Mouse (Mus musculus): ENCODE results near the gene Gcm1. TPM values are rescaled to one million over a fixed set of nuclear protein-coding genes. Genes with fewer than 3 reads are reported as not detected.

Gcm1 gene
- polyA plus RNA-seq, 1 experiment from 2014 or later = 0.08 TPM

GRCm38 (mm10) chr9:78081835-78082234 is 30.1 kb downstream of the Gcm1 start:
- Histone ChIP-seq H3K4me1 (ENCODE audit: control insufficient read depth, insufficient read depth, low read length) (no peaks in the 10 kb centered on the region), H3K4me3 (ENCODE audit: low read depth, low read length) (no peak overlapping the region), H3K27me3 (replicated peaks; ENCODE audit: control insufficient read depth, insufficient read depth, low read length) (no peaks in the 10 kb centered on the region), H3K4me2 (ENCODE audit: low read depth, low read length) (no peak overlapping the region), H3K36me3 (ENCODE audit: control insufficient read depth, insufficient read depth, low read length) (peaks cover 48% of the 10 kb centered on the region), H3K27ac (replicated peaks; ENCODE audit: low read depth, low read length) (no peak overlapping the region), H3K9ac (ENCODE audit: low read depth, low read length) (no peak overlapping the region), H3K9me3 (ENCODE audit: control insufficient read depth, low read length) (no peaks in the 10 kb centered on the region)
- WGBS = 87% methylated on average over 7 of the region's 7 CpGs
- DNase-seq (ENCODE audit: low spot score) (no peak), ATAC-seq (ENCODE audit: low read depth) (no peak)

GRCm38 (mm10) chr9:78084341-78084740 is 32.6 kb downstream of the Gcm1 start:
- no peaks in the 10 kb centered on the region for H3K27me3 ChIP-seq (replicated peaks; ENCODE audit: control insufficient read depth, insufficient read depth, low read length)
- DNase-seq (ENCODE audit: low spot score) (no peak), ATAC-seq (ENCODE audit: low read depth) (no peak)
- H3K4me3 ChIP-seq (ENCODE audit: low read depth, low read length) = no peak overlapping the region
- no peak overlapping the region for H3K9ac ChIP-seq (ENCODE audit: low read depth, low read length)
- WGBS = 92% methylated on average over 4 of the region's 4 CpGs
- no peak overlapping the region for H3K27ac ChIP-seq (replicated peaks; ENCODE audit: low read depth, low read length)
- no peaks in the 10 kb centered on the region for H3K9me3 ChIP-seq (ENCODE audit: control insufficient read depth, low read length)
- peaks cover 62% of the 10 kb centered on the region for H3K36me3 ChIP-seq (ENCODE audit: control insufficient read depth, insufficient read depth, low read length)
- no peak overlapping the region for H3K4me2 ChIP-seq (ENCODE audit: low read depth, low read length)
- H3K4me1 ChIP-seq (ENCODE audit: control insufficient read depth, insufficient read depth, low read length) = no peaks in the 10 kb centered on the region

- DNase-seq (ENCODE audit: low spot score) (no peak), ATAC-seq (ENCODE audit: low read depth) (no peak)
- Histone ChIP-seq H3K36me3 (ENCODE audit: control insufficient read depth, insufficient read depth, low read length) (peaks cover 67% of the 10 kb centered on the region), H3K4me2 (ENCODE audit: low read depth, low read length) (no peak overlapping the region), H3K4me3 (ENCODE audit: low read depth, low read length) (no peak overlapping the region), H3K9ac (ENCODE audit: low read depth, low read length) (no peak overlapping the region), H3K27me3 (replicated peaks; ENCODE audit: control insufficient read depth, insufficient read depth, low read length) (no peaks in the 10 kb centered on the region), H3K27ac (replicated peaks; ENCODE audit: low read depth, low read length) (no peak overlapping the region), H3K9me3 (ENCODE audit: control insufficient read depth, low read length) (no peaks in the 10 kb centered on the region), H3K4me1 (ENCODE audit: control insufficient read depth, insufficient read depth, low read length) (no peaks in the 10 kb centered on the region)
- 86% methylated on average over 14 of the region's 14 CpGs for WGBS
These were observed 34.1 kb downstream of the Gcm1 start for GRCm38 (mm10) chr9:78085722-78086287.

GRCm38 (mm10) chr9:78087751-78088150 is 36.0 kb downstream of the Gcm1 start:
- DNase-seq (ENCODE audit: low spot score) (no peak), ATAC-seq (ENCODE audit: low read depth) (no peak)
- Histone ChIP-seq H3K4me2 (ENCODE audit: low read depth, low read length) (no peak overlapping the region), H3K4me3 (ENCODE audit: low read depth, low read length) (no peak overlapping the region), H3K36me3 (ENCODE audit: control insufficient read depth, insufficient read depth, low read length) (peaks cover 56% of the 10 kb centered on the region), H3K27me3 (replicated peaks; ENCODE audit: control insufficient read depth, insufficient read depth, low read length) (no peaks in the 10 kb centered on the region), H3K4me1 (ENCODE audit: control insufficient read depth, insufficient read depth, low read length) (no peaks in the 10 kb centered on the region), H3K9me3 (ENCODE audit: control insufficient read depth, low read length) (no peaks in the 10 kb centered on the region), H3K27ac (replicated peaks; ENCODE audit: low read depth, low read length) (no peak overlapping the region), H3K9ac (ENCODE audit: low read depth, low read length) (no peak overlapping the region)
- WGBS = 95% methylated on average over 9 of the region's 9 CpGs

GRCm38 (mm10) chr9:78088521-78088920 is 36.8 kb downstream of the Gcm1 start:
- Histone ChIP-seq H3K9ac (ENCODE audit: low read depth, low read length) (no peak overlapping the region), H3K9me3 (ENCODE audit: control insufficient read depth, low read length) (no peaks in the 10 kb centered on the region), H3K27me3 (replicated peaks; ENCODE audit: control insufficient read depth, insufficient read depth, low read length) (no peaks in the 10 kb centered on the region), H3K27ac (replicated peaks; ENCODE audit: low read depth, low read length) (no peak overlapping the region), H3K4me3 (ENCODE audit: low read depth, low read length) (no peak overlapping the region), H3K4me2 (ENCODE audit: low read depth, low read length) (no peak overlapping the region), H3K4me1 (ENCODE audit: control insufficient read depth, insufficient read depth, low read length) (no peaks in the 10 kb centered on the region), H3K36me3 (ENCODE audit: control insufficient read depth, insufficient read depth, low read length) (peaks cover 54% of the 10 kb centered on the region)
- WGBS = 80% methylated on average over 4 of the region's 4 CpGs
- DNase-seq (ENCODE audit: low spot score) (peak; percentile 13), ATAC-seq (ENCODE audit: low read depth) (peak; percentile 41; the same call in 1 of the 2 replicates)

GRCm38 (mm10) chr9:78088971-78089370 is 37.2 kb downstream of the Gcm1 start:
- Histone ChIP-seq H3K4me1 (ENCODE audit: control insufficient read depth, insufficient read depth, low read length) (no peaks in the 10 kb centered on the region), H3K27ac (replicated peaks; ENCODE audit: low read depth, low read length) (no peak overlapping the region), H3K9ac (ENCODE audit: low read depth, low read length) (no peak overlapping the region), H3K36me3 (ENCODE audit: control insufficient read depth, insufficient read depth, low read length) (peaks cover 55% of the 10 kb centered on the region), H3K4me2 (ENCODE audit: low read depth, low read length) (no peak overlapping the region), H3K4me3 (ENCODE audit: low read depth, low read length) (no peak overlapping the region), H3K27me3 (replicated peaks; ENCODE audit: control insufficient read depth, insufficient read depth, low read length) (no peaks in the 10 kb centered on the region), H3K9me3 (ENCODE audit: control insufficient read depth, low read length) (no peaks in the 10 kb centered on the region)
- DNase-seq (ENCODE audit: low spot score) (no peak), ATAC-seq (ENCODE audit: low read depth) (no peak)
- 83% methylated on average over 7 of the region's 7 CpGs for WGBS

- 83% methylated on average over 1 of the region's 1 CpGs for WGBS
- H3K4me2 ChIP-seq (ENCODE audit: low read depth, low read length) = no peak overlapping the region
- no peak overlapping the region for H3K27ac ChIP-seq (replicated peaks; ENCODE audit: low read depth, low read length)
- H3K4me1 ChIP-seq (ENCODE audit: control insufficient read depth, insufficient read depth, low read length) = no peaks in the 10 kb centered on the region
- H3K9ac ChIP-seq (ENCODE audit: low read depth, low read length) = no peak overlapping the region
- no peak for ATAC-seq (ENCODE audit: low read depth)
- no peak for DNase-seq (ENCODE audit: low spot score)
- no peaks in the 10 kb centered on the region for H3K27me3 ChIP-seq (replicated peaks; ENCODE audit: control insufficient read depth, insufficient read depth, low read length)
- no peak overlapping the region for H3K4me3 ChIP-seq (ENCODE audit: low read depth, low read length)
- no peaks in the 10 kb centered on the region for H3K9me3 ChIP-seq (ENCODE audit: control insufficient read depth, low read length)
- peaks cover 55% of the 10 kb centered on the region for H3K36me3 ChIP-seq (ENCODE audit: control insufficient read depth, insufficient read depth, low read length)
These were observed 38.2 kb downstream of the Gcm1 start for GRCm38 (mm10) chr9:78089906-78090305.

GRCm38 (mm10) chr9:78090596-78090995 is 38.9 kb downstream of the Gcm1 start:
- 91% methylated on average over 3 of the region's 3 CpGs for WGBS
- H3K4me3 ChIP-seq (ENCODE audit: low read depth, low read length) = no peak overlapping the region
- H3K36me3 ChIP-seq (ENCODE audit: control insufficient read depth, insufficient read depth, low read length) = peaks cover 55% of the 10 kb centered on the region
- no peaks in the 10 kb centered on the region for H3K4me1 ChIP-seq (ENCODE audit: control insufficient read depth, insufficient read depth, low read length)
- no peaks in the 10 kb centered on the region for H3K9me3 ChIP-seq (ENCODE audit: control insufficient read depth, low read length)
- DNase-seq (ENCODE audit: low spot score) = no peak
- H3K27ac ChIP-seq (replicated peaks; ENCODE audit: low read depth, low read length) = no peak overlapping the region
- no peak for ATAC-seq (ENCODE audit: low read depth)
- no peak overlapping the region for H3K9ac ChIP-seq (ENCODE audit: low read depth, low read length)
- no peaks in the 10 kb centered on the region for H3K27me3 ChIP-seq (replicated peaks; ENCODE audit: control insufficient read depth, insufficient read depth, low read length)
- no peak overlapping the region for H3K4me2 ChIP-seq (ENCODE audit: low read depth, low read length)

- peaks cover 68% of the 10 kb centered on the region for H3K36me3 ChIP-seq (ENCODE audit: control insufficient read depth, insufficient read depth, low read length)
- H3K27ac ChIP-seq (replicated peaks; ENCODE audit: low read depth, low read length) = no peak overlapping the region
- ATAC-seq (ENCODE audit: low read depth) = no peak
- WGBS = 92% methylated on average over 12 of the region's 12 CpGs
- no peaks in the 10 kb centered on the region for H3K27me3 ChIP-seq (replicated peaks; ENCODE audit: control insufficient read depth, insufficient read depth, low read length)
- 0 out of 2 replicates have a peak, but pooled peaks cover 5% of the 10 kb centered on the region for H3K9me3 ChIP-seq (ENCODE audit: control insufficient read depth, low read length)
- H3K4me2 ChIP-seq (ENCODE audit: low read depth, low read length) = no peak overlapping the region
- H3K9ac ChIP-seq (ENCODE audit: low read depth, low read length) = no peak overlapping the region
- no peak overlapping the region for H3K4me3 ChIP-seq (ENCODE audit: low read depth, low read length)
- DNase-seq (ENCODE audit: low spot score) = no peak
- no peaks in the 10 kb centered on the region for H3K4me1 ChIP-seq (ENCODE audit: control insufficient read depth, insufficient read depth, low read length)
These were observed 44.0 kb downstream of the Gcm1 start for GRCm38 (mm10) chr9:78095686-78096085.
